Mouse (Mus musculus): ENCODE measurements around the gene Ksr2. TPM values are rescaled to one million over a fixed set of nuclear protein-coding genes. Genes with fewer than 3 reads are reported as not detected.

The Ksr2 gene
- polyA plus RNA-seq, 1 experiment = not detected

DNA sequence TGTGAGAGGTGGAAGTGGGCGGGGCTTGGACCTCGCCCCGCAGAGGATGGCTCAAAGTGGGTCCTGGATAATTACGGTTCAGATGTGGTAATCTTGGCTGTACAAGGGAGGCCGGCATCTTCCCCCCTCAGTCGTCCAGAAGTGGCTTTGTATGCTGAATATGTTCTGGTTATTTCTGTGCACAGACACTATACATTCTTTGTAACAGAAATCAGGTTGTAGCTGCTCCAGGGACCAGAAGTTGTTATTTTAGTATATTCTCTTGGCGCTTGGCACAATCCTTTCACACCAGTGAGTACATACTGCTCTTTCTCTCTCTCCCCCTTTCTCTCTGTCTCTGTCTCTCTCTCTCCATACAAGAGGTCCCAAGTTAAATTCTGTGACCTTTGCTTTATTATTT is 92.0 kb downstream of the Ksr2 start:
- no peaks in the 10 kb centered on the region for H3K4me1 ChIP-seq (ENCODE audit: control insufficient read depth)
- H3K36me3 ChIP-seq (ENCODE audit: control insufficient read depth) = no peaks in the 10 kb centered on the region
- H3K4me3 ChIP-seq (replicated peaks) = no peak overlapping the region
- no peaks in the 10 kb centered on the region for H3K27me3 ChIP-seq (ENCODE audit: control insufficient read depth)
- no peak for TF ChIP-seq TAL1 (IDR thresholded peaks at IDR 0.05; ENCODE audit: low read length)
- TF ChIP-seq GATA1 (IDR thresholded peaks at IDR 0.05; ENCODE audit: low read length) = no peak
- peaks cover 7% of the 10 kb centered on the region; the same call in 1 of the 2 replicates for H3K9me3 ChIP-seq (ENCODE audit: control insufficient read depth, low read length)

DNA sequence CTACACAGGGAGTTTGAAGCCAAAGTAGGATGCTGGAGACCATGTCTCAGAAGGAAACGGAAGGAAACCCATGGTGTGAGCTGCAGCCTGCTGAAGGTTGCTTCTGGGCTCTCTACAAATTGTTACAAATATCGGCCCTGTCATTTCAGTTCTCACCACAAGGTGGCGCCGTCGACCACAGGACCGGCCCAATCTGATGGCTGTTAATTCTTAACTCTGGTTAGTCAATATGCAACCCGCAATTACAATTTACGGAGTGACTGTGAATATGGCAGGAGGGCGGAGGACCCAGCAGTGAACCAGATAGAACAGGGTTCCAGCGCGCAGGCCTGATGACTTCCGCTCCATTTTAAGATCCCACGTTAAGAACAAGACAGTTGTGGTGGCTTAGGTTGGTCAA is 92.6 kb downstream of the Ksr2 start:
- no peaks in the 10 kb centered on the region for H3K4me1 ChIP-seq (ENCODE audit: control insufficient read depth)
- no peaks in the 10 kb centered on the region for H3K27me3 ChIP-seq (ENCODE audit: control insufficient read depth)
- peaks cover 7% of the 10 kb centered on the region; the same call in 1 of the 2 replicates for H3K9me3 ChIP-seq (ENCODE audit: control insufficient read depth, low read length)
- TF ChIP-seq TAL1 (IDR thresholded peaks at IDR 0.05; ENCODE audit: low read length) = no peak
- TF ChIP-seq GATA1 (IDR thresholded peaks at IDR 0.05; ENCODE audit: low read length) = 0 out of 2 replicates have a peak, but pooled peaks have one; percentile 9
- H3K36me3 ChIP-seq (ENCODE audit: control insufficient read depth) = no peaks in the 10 kb centered on the region
- H3K4me3 ChIP-seq (replicated peaks) = no peak overlapping the region

DNA sequence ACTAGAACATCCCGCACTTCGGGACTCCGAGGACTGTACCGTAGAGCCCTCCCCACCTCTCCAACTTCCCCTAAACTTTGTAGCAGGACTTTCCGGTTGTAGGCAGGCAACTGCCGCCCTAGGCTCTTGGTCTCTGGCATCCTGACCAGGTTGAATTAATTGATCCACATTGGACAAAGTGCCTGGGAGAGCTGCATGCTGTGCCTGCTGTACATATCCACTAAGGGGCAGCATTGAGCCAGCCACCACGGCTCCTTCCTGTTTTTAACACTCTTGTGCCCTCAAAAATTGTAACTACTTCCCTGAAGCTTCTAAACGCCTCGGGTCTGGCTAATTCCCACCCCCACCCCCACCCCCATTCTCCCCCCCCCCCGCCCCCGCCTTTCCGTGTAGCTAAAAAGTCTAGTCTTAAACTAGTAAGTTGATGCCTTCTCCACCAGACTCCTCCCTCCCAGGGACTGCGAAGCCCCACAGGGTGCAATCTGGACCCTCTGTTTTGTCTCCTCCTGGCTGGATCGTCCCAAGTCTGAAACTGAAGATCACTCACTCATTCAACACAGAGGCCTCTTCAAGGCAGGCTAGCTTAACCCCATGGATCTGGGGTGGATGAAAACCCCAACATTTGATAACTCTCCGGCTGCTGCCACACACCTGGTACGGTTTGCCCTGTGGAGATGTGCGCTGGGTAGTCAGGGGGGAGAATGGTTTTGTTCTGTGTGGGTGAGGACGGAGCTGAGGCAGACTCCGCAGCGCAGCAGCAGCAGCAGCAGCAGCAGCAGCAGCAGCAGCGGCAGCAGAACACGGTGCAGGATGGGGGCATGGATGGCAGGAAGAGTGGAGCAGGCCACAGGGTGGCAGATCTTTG is 95.9 kb downstream of the Ksr2 start:
- TF ChIP-seq GATA1 (IDR thresholded peaks at IDR 0.05; ENCODE audit: low read length) (no peak), TAL1 (IDR thresholded peaks at IDR 0.05; ENCODE audit: low read length) (no peak)
- peaks cover 5% of the 10 kb centered on the region; the same call in 1 of the 2 replicates for H3K9me3 ChIP-seq (ENCODE audit: control insufficient read depth, low read length)
- no peaks in the 10 kb centered on the region for H3K4me1 ChIP-seq (ENCODE audit: control insufficient read depth)
- H3K4me3 ChIP-seq (replicated peaks) = no peak overlapping the region
- no peaks in the 10 kb centered on the region for H3K36me3 ChIP-seq (ENCODE audit: control insufficient read depth)
- H3K27me3 ChIP-seq (ENCODE audit: control insufficient read depth) = no peaks in the 10 kb centered on the region

DNA sequence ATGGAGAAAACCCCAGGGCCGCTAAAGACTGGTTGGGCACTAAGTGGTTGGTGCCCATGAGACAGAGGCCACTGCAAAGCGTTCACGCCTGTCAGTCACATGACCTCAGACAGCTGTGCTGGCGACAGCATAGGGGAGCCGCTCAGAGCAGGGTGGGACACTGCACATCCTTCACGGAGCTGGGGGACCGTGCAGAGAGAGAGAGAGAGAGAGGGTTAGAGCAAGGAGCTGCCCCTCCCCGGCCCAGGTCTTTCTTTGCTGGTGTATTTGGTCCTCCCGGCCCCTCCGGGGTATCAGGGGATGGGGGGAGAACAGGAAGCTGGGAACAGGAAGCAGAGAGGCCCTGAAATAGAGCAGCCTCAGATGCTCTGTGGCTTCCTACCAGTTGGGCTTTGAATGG is 97.1 kb downstream of the Ksr2 start:
- no peaks in the 10 kb centered on the region for H3K27me3 ChIP-seq (ENCODE audit: control insufficient read depth)
- H3K4me3 ChIP-seq (replicated peaks) = no peak overlapping the region
- TF ChIP-seq GATA1 (IDR thresholded peaks at IDR 0.05; ENCODE audit: low read length) (no peak), TAL1 (IDR thresholded peaks at IDR 0.05; ENCODE audit: low read length) (no peak)
- no peaks in the 10 kb centered on the region for H3K9me3 ChIP-seq (ENCODE audit: control insufficient read depth, low read length)
- no peaks in the 10 kb centered on the region for H3K36me3 ChIP-seq (ENCODE audit: control insufficient read depth)
- H3K4me1 ChIP-seq (ENCODE audit: control insufficient read depth) = no peaks in the 10 kb centered on the region

DNA sequence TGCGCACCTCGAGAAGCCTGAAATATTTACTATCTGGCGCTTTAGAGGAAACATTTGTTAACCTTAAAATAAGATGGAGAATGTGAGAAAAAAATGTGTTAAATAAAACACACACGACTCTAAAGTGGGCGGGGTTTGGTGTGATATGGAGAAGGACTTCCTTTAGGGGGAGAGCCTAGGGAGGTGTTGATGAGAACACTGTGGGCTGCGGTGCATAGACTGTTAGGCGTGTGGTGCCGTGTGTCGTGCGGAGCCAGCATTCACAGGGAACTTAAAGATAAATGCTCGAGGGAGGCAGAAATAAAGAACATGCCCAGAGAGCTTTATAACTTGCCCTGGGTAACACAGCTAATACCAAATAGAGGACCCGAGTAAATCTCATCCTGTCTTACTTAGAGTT is 101.6 kb downstream of the Ksr2 start:
- no peaks in the 10 kb centered on the region for H3K9me3 ChIP-seq (ENCODE audit: control insufficient read depth, low read length)
- no peaks in the 10 kb centered on the region for H3K27me3 ChIP-seq (ENCODE audit: control insufficient read depth)
- H3K4me3 ChIP-seq (replicated peaks) = no peak overlapping the region
- no peaks in the 10 kb centered on the region for H3K4me1 ChIP-seq (ENCODE audit: control insufficient read depth)
- H3K36me3 ChIP-seq (ENCODE audit: control insufficient read depth) = no peaks in the 10 kb centered on the region
- no peak for TF ChIP-seq TAL1 (IDR thresholded peaks at IDR 0.05; ENCODE audit: low read length)

DNA sequence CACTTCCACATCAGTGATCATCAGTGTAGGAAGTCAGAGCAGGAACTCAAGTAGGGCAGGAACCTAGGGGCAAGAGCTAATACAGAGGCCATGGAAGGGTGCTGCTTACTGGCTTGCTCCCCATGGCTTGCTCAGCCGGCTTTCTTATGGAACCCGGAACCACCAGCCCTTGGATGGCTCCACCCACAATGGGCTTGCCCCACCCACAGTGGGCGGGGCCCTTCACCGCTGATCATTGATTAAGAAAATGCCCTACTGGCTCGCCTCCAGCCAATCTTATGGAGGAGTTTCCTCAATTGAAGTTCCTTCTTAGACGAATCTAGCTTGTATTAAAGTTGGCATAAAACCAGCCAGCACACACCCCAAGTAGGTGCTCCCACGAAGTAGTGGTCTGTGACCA is 102.1 kb downstream of the Ksr2 start:
- Histone ChIP-seq H3K4me1 (ENCODE audit: control insufficient read depth) (no peaks in the 10 kb centered on the region), H3K27me3 (ENCODE audit: control insufficient read depth) (no peaks in the 10 kb centered on the region), H3K4me3 (replicated peaks) (no peak overlapping the region), H3K36me3 (ENCODE audit: control insufficient read depth) (no peaks in the 10 kb centered on the region), H3K9me3 (ENCODE audit: control insufficient read depth, low read length) (no peaks in the 10 kb centered on the region)
- TF ChIP-seq TAL1 (IDR thresholded peaks at IDR 0.05; ENCODE audit: low read length) = no peak
- TF ChIP-seq GATA1 (IDR thresholded peaks at IDR 0.05; ENCODE audit: low read length) = no peak

DNA sequence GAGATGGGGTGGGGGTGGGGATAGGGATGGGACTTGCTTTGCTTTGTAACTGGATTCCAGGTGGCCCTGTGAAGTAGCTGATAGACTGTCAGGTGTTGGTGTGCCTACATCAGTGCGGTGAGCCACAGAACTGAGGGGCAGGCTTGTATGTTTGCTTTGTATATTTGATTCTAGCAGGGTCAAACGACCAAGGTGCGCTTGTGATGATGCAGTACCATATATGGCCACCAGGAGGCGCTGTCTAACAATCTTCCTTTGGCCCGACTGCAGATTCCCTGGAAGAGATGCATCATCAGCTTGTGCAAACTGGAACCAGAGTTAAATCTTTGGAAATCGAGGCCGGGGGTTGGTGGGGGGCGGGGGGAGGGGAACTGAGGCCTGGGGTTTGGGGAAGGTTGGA is 102.8 kb downstream of the Ksr2 start:
- no peak for TF ChIP-seq GATA1 (IDR thresholded peaks at IDR 0.05; ENCODE audit: low read length)
- TF ChIP-seq TAL1 (IDR thresholded peaks at IDR 0.05; ENCODE audit: low read length) = no peak
- Histone ChIP-seq H3K9me3 (ENCODE audit: control insufficient read depth, low read length) (no peaks in the 10 kb centered on the region), H3K4me1 (ENCODE audit: control insufficient read depth) (no peaks in the 10 kb centered on the region), H3K4me3 (replicated peaks) (no peak overlapping the region), H3K27me3 (ENCODE audit: control insufficient read depth) (no peaks in the 10 kb centered on the region), H3K36me3 (ENCODE audit: control insufficient read depth) (no peaks in the 10 kb centered on the region)

DNA sequence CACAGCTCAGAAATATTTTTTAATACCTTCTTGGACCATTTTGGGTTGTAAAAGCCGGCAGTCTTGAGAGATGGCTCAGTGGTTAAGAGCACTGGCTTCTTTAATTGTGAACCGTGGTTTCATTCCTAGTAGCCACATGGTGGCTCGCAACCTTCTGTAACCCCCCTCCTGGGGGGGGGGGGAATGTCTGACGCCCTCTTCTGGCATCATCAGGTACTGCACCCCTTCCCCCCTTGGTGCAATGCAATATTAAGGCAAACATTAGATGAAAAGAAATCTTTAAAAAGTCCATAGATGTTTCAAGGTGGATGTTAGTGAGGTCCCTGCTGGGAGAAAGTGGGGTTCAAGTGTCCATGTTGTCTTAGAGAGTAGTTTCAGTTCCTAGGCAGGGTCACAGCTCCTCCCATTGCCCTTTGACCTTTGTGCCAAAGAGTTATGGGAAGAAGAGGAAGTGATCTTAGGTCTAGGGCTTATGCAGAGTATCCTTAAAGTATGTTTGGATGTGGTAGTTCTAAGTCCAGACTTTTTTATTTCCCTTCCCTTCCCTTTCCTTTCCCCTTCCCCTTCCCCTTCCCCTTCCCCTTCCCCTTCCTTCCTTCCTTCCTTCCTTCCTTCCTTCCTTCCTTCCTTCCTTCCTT is 106.2 kb downstream of the Ksr2 start:
- H3K36me3 ChIP-seq (ENCODE audit: control insufficient read depth) = no peaks in the 10 kb centered on the region
- H3K4me3 ChIP-seq (replicated peaks) = no peak overlapping the region
- TF ChIP-seq GATA1 (IDR thresholded peaks at IDR 0.05; ENCODE audit: low read length) (no peak), TAL1 (IDR thresholded peaks at IDR 0.05; ENCODE audit: low read length) (no peak)
- no peaks in the 10 kb centered on the region for H3K27me3 ChIP-seq (ENCODE audit: control insufficient read depth)
- H3K9me3 ChIP-seq (ENCODE audit: control insufficient read depth, low read length) = no peaks in the 10 kb centered on the region
- H3K4me1 ChIP-seq (ENCODE audit: control insufficient read depth) = no peaks in the 10 kb centered on the region

DNA sequence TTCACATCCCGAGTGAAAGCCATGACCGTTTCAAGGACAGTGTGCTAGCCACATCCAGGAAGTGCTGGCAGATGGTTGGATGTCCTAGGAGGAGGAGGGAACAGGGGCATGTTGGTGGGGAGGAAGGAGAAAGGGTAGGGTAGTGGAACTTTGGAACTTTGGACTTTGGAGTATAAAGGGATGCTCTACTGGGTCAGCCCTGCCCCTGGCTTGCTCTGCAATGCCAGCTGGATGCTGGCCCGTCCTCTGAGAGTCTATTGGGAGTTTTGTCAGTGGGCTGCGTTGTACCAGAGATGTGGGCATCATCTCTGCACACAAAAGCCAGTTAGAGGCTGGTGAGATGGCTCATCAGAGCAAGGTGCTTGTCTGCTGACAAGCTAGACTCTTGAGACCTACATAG is 107.4 kb downstream of the Ksr2 start:
- Histone ChIP-seq H3K9me3 (ENCODE audit: control insufficient read depth, low read length) (no peaks in the 10 kb centered on the region), H3K4me1 (ENCODE audit: control insufficient read depth) (no peaks in the 10 kb centered on the region), H3K27me3 (ENCODE audit: control insufficient read depth) (no peaks in the 10 kb centered on the region), H3K36me3 (ENCODE audit: control insufficient read depth) (no peaks in the 10 kb centered on the region), H3K4me3 (replicated peaks) (no peak overlapping the region)
- TF ChIP-seq TAL1 (IDR thresholded peaks at IDR 0.05; ENCODE audit: low read length) (no peak), GATA1 (IDR thresholded peaks at IDR 0.05; ENCODE audit: low read length) (no peak)

Measured in erythroblast, embryonic 14.5 days (primary cell).